Mouse (Mus musculus) ovary, postnatal 14 days (tissue): ENCODE data around the gene Pde4dip.

Source experiments
- DNase-seq: peaks from one replicate; pipeline ENCODE4 v3.0.0; 2022; ENCODE audit warnings: low spot score

The Pde4dip gene

GRCm38 (mm10) chr3:97844163-97844820 is 44.2 kb downstream of the Pde4dip start:
- no peak for DNase-seq

- no peak for DNase-seq
Observed at GRCm38 (mm10) chr3:97842641-97843040, 45.9 kb downstream of the Pde4dip start.

GRCm38 (mm10) chr3:97840439-97840838 is 48.1 kb downstream of the Pde4dip start:
- DNase-seq, result no peak

- no peak for DNase-seq
Observed at GRCm38 (mm10) chr3:97835888-97836287, 52.6 kb downstream of the Pde4dip start.

- no peak for DNase-seq
Observed at GRCm38 (mm10) chr3:97834625-97835024, 53.9 kb downstream of the Pde4dip start.

GRCm38 (mm10) chr3:97831564-97832320 is 56.8 kb downstream of the Pde4dip start:
- DNase-seq, result no peak

GRCm38 (mm10) chr3:97830622-97831021 is 57.9 kb downstream of the Pde4dip start:
- DNase-seq, result no peak

- DNase-seq, result no peak
Observed at GRCm38 (mm10) chr3:97830122-97830521, 58.4 kb downstream of the Pde4dip start.

- no peak for DNase-seq
Observed at GRCm38 (mm10) chr3:97828286-97828685, 60.2 kb downstream of the Pde4dip start.

GRCm38 (mm10) chr3:97825246-97825645 is 63.3 kb downstream of the Pde4dip start:
- no peak for DNase-seq

- no peak for DNase-seq
Observed at GRCm38 (mm10) chr3:97824744-97825143, 63.8 kb downstream of the Pde4dip start.

- DNase-seq, result no peak
Observed at GRCm38 (mm10) chr3:97824011-97824711, 64.3 kb downstream of the Pde4dip start.

GRCm38 (mm10) chr3:97823438-97823837 is 65.1 kb downstream of the Pde4dip start:
- DNase-seq, result no peak

GRCm38 (mm10) chr3:97819050-97819449 is 69.5 kb downstream of the Pde4dip start:
- no peak for DNase-seq

GRCm38 (mm10) chr3:97818383-97818982 is 70.0 kb downstream of the Pde4dip start:
- DNase-seq, result no peak

- no peak for DNase-seq
Observed at GRCm38 (mm10) chr3:97811651-97812399, 76.7 kb downstream of the Pde4dip start.

- no peak for DNase-seq
Observed at GRCm38 (mm10) chr3:97811158-97811557, 77.3 kb downstream of the Pde4dip start.

GRCm38 (mm10) chr3:97810334-97810733 is 78.2 kb downstream of the Pde4dip start:
- no peak for DNase-seq

GRCm38 (mm10) chr3:97805559-97805958 is 82.9 kb downstream of the Pde4dip start:
- no peak for DNase-seq

- DNase-seq, result no peak
Observed at GRCm38 (mm10) chr3:97803675-97804074, 84.8 kb downstream of the Pde4dip start.

- no peak for DNase-seq
Observed at GRCm38 (mm10) chr3:97802927-97803326, 85.6 kb downstream of the Pde4dip start.

GRCm38 (mm10) chr3:97802297-97802696 is 86.2 kb downstream of the Pde4dip start:
- DNase-seq, result no peak
